In the genomic region with DNA sequence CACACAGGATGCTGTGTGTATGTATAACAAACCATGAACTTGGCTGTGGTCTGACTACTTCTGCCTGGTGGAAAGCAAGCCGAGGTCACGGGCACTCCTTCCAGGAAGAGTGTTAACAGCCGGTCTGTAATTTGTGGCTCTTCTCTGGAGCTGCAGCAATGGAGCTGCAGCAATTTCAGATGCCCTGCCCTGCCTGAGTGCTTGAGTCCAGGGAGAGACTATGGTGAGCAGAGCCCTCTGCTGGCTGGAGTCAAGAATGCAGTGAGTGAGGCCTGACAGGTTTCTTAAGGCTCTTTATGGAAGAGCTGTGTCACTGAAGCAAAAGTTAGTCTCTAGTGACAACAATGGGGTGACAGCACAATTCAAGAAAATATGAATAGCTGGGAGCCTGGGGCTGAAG, we compare ENCODE assay signal across 9 mouse cellular contexts.
DNase-seq lines count a peak whose midpoint lies in the region; ATAC-seq and TF ChIP-seq lines count a peak whose summit lies in the region.
"Had no signal": no experiment of that assay in that cellular context is flagged by ENCODE, and none has a peak within 500 bp of the region (broad histone marks: within the 10 kb centered on the region; RNA-seq: fewer than 3 reads in every experiment).

No protein-coding gene starts in this region.

- H3K4me1 ChIP-seq in forebrain, embryonic 11.5 days (replicated peaks; ENCODE audit: control insufficient read depth, insufficient read depth, low read length), result no peaks in the 10 kb centered on the region
- H3K4me1 ChIP-seq in heart, embryonic 15.5 days (replicated peaks), result peaks cover 30% of the 10 kb centered on the region
- no peaks in the 10 kb centered on the region for H3K4me1 ChIP-seq in liver, embryonic 14.5 days (replicated peaks; ENCODE audit: control insufficient read depth in 2 of 2, insufficient read depth in 2 of 2, low read length in 1 of 2)
- H3K4me1 ChIP-seq in neural tube, embryonic 15.5 days, result peaks cover 9% of the 10 kb centered on the region

- peak; percentile 91 for TF ChIP-seq CTCF in liver, embryonic 14.5 days (IDR thresholded peaks at IDR 0.05; ENCODE audit: low read depth)

- no peak overlapping the region for H3K4me3 ChIP-seq in forebrain, embryonic 11.5 days (ENCODE audit: low read depth, low read length)
- H3K4me3 ChIP-seq in heart, embryonic 15.5 days, result no peak overlapping the region
- H3K4me3 ChIP-seq in liver, embryonic 14.5 days (ENCODE audit: insufficient read depth in 1 of 2, low read depth in 2 of 2, low read length in 2 of 2), result no peak overlapping the region
- no peak overlapping the region for H3K4me3 ChIP-seq in neural tube, embryonic 15.5 days (replicated peaks)
- H3K4me3 ChIP-seq: liver, embryonic 15.5 days had no signal

- no peak for TF ChIP-seq EP300 in liver, embryonic 14.5 days (IDR thresholded peaks at IDR 0.05; ENCODE audit: low read depth)

- no peaks in the 10 kb centered on the region for H3K9me3 ChIP-seq in forebrain, embryonic 11.5 days (ENCODE audit: control insufficient read depth, low read length)
- no peaks in the 10 kb centered on the region for H3K9me3 ChIP-seq in heart, embryonic 15.5 days (replicated peaks)
- H3K9me3 ChIP-seq in liver, embryonic 14.5 days (ENCODE audit: control insufficient read depth, low read length), result no peaks in the 10 kb centered on the region
- no peaks in the 10 kb centered on the region for H3K9me3 ChIP-seq in neural tube, embryonic 15.5 days (replicated peaks)
- H3K9me3 ChIP-seq: liver, embryonic 15.5 days had no signal

- H3K9ac ChIP-seq in forebrain, embryonic 11.5 days (ENCODE audit: low read length), result no peak overlapping the region
- no peak overlapping the region for H3K9ac ChIP-seq in heart, embryonic 15.5 days
- no peak overlapping the region for H3K9ac ChIP-seq in liver, embryonic 14.5 days (replicated peaks)
- H3K9ac ChIP-seq in neural tube, embryonic 15.5 days (replicated peaks), result no peak overlapping the region
- H3K9ac ChIP-seq: liver, embryonic 15.5 days had no signal

- H3K27me3 ChIP-seq in forebrain, embryonic 11.5 days (ENCODE audit: control insufficient read depth, insufficient read depth, low read length), result no peaks in the 10 kb centered on the region
- no peaks in the 10 kb centered on the region for H3K27me3 ChIP-seq in heart, embryonic 15.5 days
- no peaks in the 10 kb centered on the region for H3K27me3 ChIP-seq in liver, embryonic 14.5 days (ENCODE audit: control insufficient read depth, insufficient read depth, low read length)
- H3K27me3 ChIP-seq in neural tube, embryonic 15.5 days (replicated peaks), result peaks cover 6% of the 10 kb centered on the region
- H3K27me3 ChIP-seq: liver, embryonic 15.5 days had no signal

- peak; percentile 83 for DNase-seq in brain, embryonic 18.5 days (ENCODE audit: low read depth, low spot score)
- peak; percentile 91 for DNase-seq in forebrain, embryonic 11.5 days (ENCODE audit: low spot score)
- DNase-seq in kidney, postnatal 14 days, result peak; percentile 91
- DNase-seq in liver, embryonic 14.5 days (ENCODE audit: low read depth in 3 of 3, low spot score in 3 of 3), result peak; percentile 40 to 51 (median 41)
- peak; percentile 92 for DNase-seq in testis, postnatal 10 days (ENCODE audit: low spot score)

- WGBS in forebrain, embryonic 11.5 days, result 15% methylated on average over 3 of the region's 3 CpGs
- WGBS in heart, embryonic 15.5 days, result 1% methylated on average over 3 of the region's 3 CpGs
- 7% methylated on average over 3 of the region's 3 CpGs for WGBS in liver, embryonic 14.5 days (ENCODE audit: insufficient replicate concordance)
- WGBS in neural tube, embryonic 15.5 days, result 1% methylated on average over 3 of the region's 3 CpGs

- H3K27ac ChIP-seq in forebrain, embryonic 11.5 days (ENCODE audit: low read depth, low read length), result no peak overlapping the region
- H3K27ac ChIP-seq in heart, embryonic 15.5 days, result no peak overlapping the region
- no peak overlapping the region for H3K27ac ChIP-seq in liver, embryonic 14.5 days
- no peak overlapping the region for H3K27ac ChIP-seq in neural tube, embryonic 15.5 days (replicated peaks)
- H3K27ac ChIP-seq: liver, embryonic 15.5 days had no signal

- no peak overlapping the region for H3K4me2 ChIP-seq in forebrain, embryonic 11.5 days (ENCODE audit: low read depth, low read length, severe bottlenecking)
- no peak overlapping the region for H3K4me2 ChIP-seq in heart, embryonic 15.5 days
- H3K4me2 ChIP-seq in liver, embryonic 14.5 days (ENCODE audit: low read depth), result no peak overlapping the region
- H3K4me2 ChIP-seq in neural tube, embryonic 15.5 days, result no peak overlapping the region
- H3K4me2 ChIP-seq: liver, embryonic 15.5 days had no signal

- ATAC-seq in CD4-positive, CD25-positive, alpha-beta regulatory T cell, adult 4 months, result peak; percentile 84
- ATAC-seq in forebrain, embryonic 11.5 days (replicated peaks; ENCODE audit: low FRiP score), result peak; percentile 76
- 0 out of 2 replicates have a peak, but pooled peaks have one; percentile 62 for ATAC-seq in heart, embryonic 15.5 days (replicated peaks; ENCODE audit: insufficient number of reproducible peaks, insufficient read depth, low FRiP score, low read depth)
- no peak for ATAC-seq in liver, embryonic 14.5 days (ENCODE audit: insufficient read depth)
- ATAC-seq in neural tube, embryonic 15.5 days (ENCODE audit: low FRiP score), result peak; percentile 88

- no peaks in the 10 kb centered on the region for H3K36me3 ChIP-seq in forebrain, embryonic 11.5 days (ENCODE audit: control insufficient read depth, insufficient read depth, low read length)
- H3K36me3 ChIP-seq in heart, embryonic 15.5 days, result no peaks in the 10 kb centered on the region
- no peaks in the 10 kb centered on the region for H3K36me3 ChIP-seq in liver, embryonic 14.5 days (replicated peaks; ENCODE audit: control insufficient read depth, insufficient read depth, low read depth)
- H3K36me3 ChIP-seq in neural tube, embryonic 15.5 days, result no peaks in the 10 kb centered on the region
- H3K36me3 ChIP-seq: liver, embryonic 15.5 days had no signal

Comparison
In these comparisons a context has a peak if more than half of its experiments do, and no peak if none do; other contexts are left out.
1. DNase-seq: peak in every context shown above with its lines; median percentile 92 in testis, postnatal 10 days; 91 in forebrain, embryonic 11.5 days; 91 in kidney, postnatal 14 days; 83 in brain, embryonic 18.5 days; 41 in liver, embryonic 14.5 days.